Mouse (Mus musculus): ENCODE measurements around the gene Lhfpl2. TPM values are rescaled to one million over a fixed set of nuclear protein-coding genes. Genes with fewer than 3 reads are reported as not detected.

Lhfpl2 gene
- polyA plus RNA-seq, 1 experiment from 2014 or later: 33.0 TPM

DNA sequence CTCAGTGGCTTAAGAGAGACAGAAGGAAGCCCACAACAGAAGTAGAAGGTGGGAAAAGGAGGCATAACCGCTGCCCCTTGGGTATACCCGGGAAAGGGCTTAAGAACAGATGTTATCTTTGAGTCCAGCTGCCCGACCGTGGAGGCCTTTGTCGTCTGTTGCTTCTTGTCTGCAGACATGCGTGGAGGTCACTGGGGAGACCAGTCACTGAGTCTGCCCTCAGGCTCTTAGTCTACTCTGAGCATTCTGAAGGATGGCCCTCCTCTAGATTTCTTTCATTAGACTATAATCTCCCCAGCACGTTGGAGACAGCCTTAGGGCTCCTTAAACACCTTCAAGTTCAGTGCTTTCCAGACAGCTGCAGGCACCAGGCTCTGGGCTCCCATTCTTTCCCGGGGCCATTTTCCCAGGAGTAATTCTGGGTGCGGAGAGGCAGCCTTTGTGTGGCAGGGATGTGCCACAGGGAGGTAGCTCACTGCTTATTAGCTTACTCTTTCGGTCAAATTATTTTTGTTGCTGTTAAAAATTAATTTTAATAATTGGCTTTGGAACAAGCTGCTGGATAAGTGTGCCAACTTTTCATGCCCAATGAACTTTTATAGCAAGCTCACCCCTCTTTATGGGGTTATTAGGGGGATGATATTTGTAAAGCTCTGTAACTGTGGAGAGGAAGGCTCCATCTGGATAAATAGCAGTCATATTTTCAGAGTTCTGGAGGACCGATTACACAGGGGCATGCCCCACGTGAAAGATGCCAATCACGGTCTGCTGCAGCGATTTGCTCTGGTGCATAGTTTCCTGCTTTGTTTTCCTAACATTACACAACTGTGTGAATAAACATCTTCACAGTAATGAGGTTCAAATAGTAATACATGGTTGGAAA is 19.8 kb downstream of the Lhfpl2 start:
- DNase-seq (ENCODE audit: low read depth, low spot score) (peak; percentile 94), ATAC-seq (peak; percentile 95)
- no peak for TF ChIP-seq CTCF (IDR thresholded peaks at IDR 0.05)
- CTCF ChIA-PET: interaction anchor here (0.8 to 2.2 kb wide), 6 partner anchors 9 to 128 kb away, joined by 3 to 6 read pairs (median 3); no protein-coding TSS in a partner anchor
- in situ Hi-C loops (cut with MboI; ENCODE audit: low pct_unique_long_range_greater_than_20kb): no loop called here
- H3K27me3 ChIP-seq: no peaks in the 10 kb centered on the region
- POLR2A ChIA-PET: interaction anchor here (0.6 to 1.5 kb wide), 4 partner anchors 11 to 80 kb away, joined by 3 to 7 read pairs (median 4); no protein-coding TSS in a partner anchor

DNA sequence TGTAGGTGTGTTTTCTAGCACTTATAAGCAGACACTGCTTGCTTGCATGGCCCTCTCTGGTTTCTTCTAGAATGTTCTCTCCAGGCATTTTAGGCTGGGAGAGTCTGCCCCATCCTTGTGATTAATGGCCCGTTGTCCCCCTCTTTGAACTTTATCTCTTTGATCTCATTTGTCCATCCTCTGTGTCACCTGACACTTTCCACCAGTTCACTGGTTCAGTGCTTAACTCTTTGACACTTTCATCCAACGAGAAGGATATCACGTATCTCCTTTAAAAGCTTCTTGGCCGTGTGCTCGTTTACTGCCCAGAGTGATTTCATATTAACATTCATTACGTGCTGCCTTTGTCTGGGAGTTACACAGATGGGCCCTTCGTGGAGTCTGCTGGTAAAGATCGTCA is 25.6 kb downstream of the Lhfpl2 start:
- H3K27me3 ChIP-seq: no peaks in the 10 kb centered on the region
- ChIA-PET CTCF (interaction anchor here (0.8 kb wide), 1 partner anchor 48 kb away, joined by 3 read pairs; no protein-coding TSS in a partner anchor), POLR2A (no interaction called here)
- DNase-seq (ENCODE audit: low read depth, low spot score): no peak
- in situ Hi-C loops (cut with MboI; ENCODE audit: low pct_unique_long_range_greater_than_20kb): no loop called here
- no peak for TF ChIP-seq CTCF (IDR thresholded peaks at IDR 0.05)
- ATAC-seq: no peak

DNA sequence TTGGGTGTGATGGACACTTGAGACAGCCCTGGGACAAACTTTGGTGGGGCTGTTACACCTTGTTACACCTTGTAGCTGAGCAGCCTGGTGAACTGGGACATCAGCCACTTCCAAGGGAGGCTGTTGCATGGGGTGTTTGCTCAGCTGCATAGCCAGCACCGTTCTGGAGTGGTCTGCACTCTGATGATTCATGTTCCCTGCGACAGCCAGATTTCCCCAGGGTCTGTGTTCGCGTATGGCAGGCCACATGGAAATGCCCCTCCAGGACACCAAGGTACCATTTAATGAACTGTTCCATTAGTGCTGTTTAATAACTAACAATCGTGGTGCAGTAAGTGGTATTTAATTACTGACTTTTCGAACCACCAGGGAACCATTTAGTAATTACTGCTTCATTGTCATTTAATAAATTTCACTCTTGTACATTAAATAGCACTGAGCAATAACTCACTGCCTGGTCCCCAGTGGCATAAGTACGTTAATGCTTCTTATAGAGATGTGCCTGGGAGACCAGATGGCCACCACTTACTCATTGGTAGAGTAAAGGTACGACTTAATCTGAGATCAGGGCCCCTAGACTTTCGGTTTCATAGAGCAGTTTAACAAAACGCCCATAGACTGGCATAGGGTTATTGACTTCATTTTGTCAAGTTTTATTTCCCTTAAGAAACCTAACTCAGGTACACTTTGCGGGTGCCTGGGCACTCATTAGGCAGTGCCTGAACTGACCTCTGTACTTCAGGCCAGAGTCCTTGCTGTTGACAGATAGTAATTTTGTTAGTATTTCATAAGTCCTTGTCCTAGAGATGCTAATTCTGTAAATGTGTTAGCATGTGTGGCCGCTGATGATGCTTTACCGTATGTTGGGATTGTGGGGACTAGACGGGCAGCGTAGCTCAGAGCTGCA is 26.9 kb downstream of the Lhfpl2 start:
- no peaks in the 10 kb centered on the region for H3K27me3 ChIP-seq
- ATAC-seq (no peak), DNase-seq (ENCODE audit: low read depth, low spot score) (no peak)
- no peak for TF ChIP-seq CTCF (IDR thresholded peaks at IDR 0.05)
- ChIA-PET CTCF (no interaction called here), POLR2A (no interaction called here)
- in situ Hi-C loops (cut with MboI; ENCODE audit: low pct_unique_long_range_greater_than_20kb): no loop called here

DNA sequence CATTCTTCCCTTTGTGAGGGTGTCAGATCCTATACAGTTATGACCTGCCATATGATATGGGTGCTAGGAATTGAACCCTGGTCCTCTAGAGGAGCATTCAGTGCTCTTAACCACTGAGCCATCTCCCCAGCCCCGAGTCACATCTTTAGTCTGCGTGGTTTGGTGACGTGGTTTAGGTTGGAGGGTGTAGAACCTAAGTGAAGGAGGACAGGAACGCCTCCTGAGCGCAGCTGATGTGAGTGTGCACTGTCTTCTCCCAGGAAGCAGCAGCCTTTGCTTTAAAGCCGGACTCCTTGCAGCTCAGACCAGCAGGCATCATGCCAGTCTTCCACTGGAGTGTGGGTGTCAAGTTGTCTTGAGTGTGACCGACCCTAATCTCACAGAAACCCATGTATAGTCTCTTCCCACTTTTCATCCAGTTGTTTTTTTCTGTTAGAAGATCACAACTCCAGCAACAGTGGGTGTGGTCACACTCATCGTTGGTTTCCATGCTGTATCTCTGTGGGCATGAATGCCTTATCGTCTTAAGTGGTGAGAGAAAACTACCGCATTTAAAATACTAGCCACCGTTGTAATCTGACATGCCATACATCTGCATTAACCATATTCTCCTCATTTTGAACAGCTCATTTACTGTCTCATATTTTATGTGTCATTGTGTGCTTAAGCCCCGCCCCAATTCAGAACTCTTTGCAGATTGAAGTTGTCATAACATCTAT is 28.7 kb downstream of the Lhfpl2 start:
- no peak for ATAC-seq
- TF ChIP-seq CTCF (IDR thresholded peaks at IDR 0.05): no peak
- CTCF ChIA-PET: interaction anchor here (1.0 to 1.9 kb wide), 2 partner anchors 9 to 11 kb away, joined by 3 to 7 read pairs; no protein-coding TSS in a partner anchor
- no peaks in the 10 kb centered on the region for H3K27me3 ChIP-seq
- in situ Hi-C loops (cut with MboI; ENCODE audit: low pct_unique_long_range_greater_than_20kb): no loop called here
- POLR2A ChIA-PET: interaction anchor here (0.7 kb wide), 1 partner anchor 8 kb away, joined by 5 read pairs; no protein-coding TSS in a partner anchor
- no peak for DNase-seq (ENCODE audit: low read depth, low spot score)

DNA sequence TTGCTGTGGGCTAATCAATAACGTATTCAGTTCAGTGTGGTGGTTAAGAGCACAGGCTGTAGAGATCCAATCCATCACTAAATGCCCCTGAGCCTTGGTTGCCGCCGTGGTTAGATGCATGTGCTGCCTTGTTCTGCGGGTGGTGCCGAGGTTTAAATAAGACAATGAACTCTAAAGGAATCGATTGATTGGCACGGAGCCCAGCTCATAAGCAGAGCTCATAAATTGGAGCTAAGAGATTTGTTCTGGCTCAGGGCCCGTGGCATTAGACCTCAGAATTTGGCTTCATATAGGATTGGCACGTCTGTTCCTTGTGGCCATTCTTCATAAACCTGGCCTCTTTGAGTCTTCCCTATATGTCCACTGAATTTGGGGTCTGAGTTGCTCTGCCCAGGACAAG is 29.5 kb downstream of the Lhfpl2 start:
- in situ Hi-C loops (cut with MboI; ENCODE audit: low pct_unique_long_range_greater_than_20kb): no loop called here
- DNase-seq (ENCODE audit: low read depth, low spot score) (no peak), ATAC-seq (no peak)
- no peak for TF ChIP-seq CTCF (IDR thresholded peaks at IDR 0.05)
- no peaks in the 10 kb centered on the region for H3K27me3 ChIP-seq
- ChIA-PET CTCF (interaction anchor here (1.9 kb wide), 1 partner anchor 10 kb away, joined by 7 read pairs; no protein-coding TSS in a partner anchor), POLR2A (no interaction called here)

DNA sequence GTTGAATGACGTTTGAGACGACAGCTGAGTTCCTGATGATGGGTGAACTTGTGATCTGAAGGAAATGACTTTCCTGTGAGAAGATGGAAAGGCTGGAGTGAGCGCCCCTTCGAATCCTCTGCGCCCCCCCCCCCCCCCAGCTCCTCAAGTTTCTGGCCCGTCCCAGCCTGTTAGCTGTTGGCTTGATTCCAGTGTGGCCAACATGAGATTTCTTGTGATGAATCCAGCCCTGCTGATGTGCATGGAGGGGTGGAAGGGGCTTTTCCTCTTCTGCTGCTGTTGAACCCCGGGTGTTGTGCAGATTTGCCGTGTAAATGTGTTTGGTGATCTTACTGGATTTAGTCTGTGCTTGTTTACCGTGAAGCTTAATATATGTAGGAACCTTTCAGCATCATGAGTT is 31.2 kb downstream of the Lhfpl2 start:
- no peak for TF ChIP-seq CTCF (IDR thresholded peaks at IDR 0.05)
- no peak for ATAC-seq
- in situ Hi-C loops (cut with MboI; ENCODE audit: low pct_unique_long_range_greater_than_20kb): no loop called here
- no peak for DNase-seq (ENCODE audit: low read depth, low spot score)
- POLR2A ChIA-PET: no interaction called here
- no peaks in the 10 kb centered on the region for H3K27me3 ChIP-seq
- CTCF ChIA-PET: interaction anchor here (0.8 kb wide), 1 partner anchor 9 kb away, joined by 3 read pairs; no protein-coding TSS in a partner anchor

DNA sequence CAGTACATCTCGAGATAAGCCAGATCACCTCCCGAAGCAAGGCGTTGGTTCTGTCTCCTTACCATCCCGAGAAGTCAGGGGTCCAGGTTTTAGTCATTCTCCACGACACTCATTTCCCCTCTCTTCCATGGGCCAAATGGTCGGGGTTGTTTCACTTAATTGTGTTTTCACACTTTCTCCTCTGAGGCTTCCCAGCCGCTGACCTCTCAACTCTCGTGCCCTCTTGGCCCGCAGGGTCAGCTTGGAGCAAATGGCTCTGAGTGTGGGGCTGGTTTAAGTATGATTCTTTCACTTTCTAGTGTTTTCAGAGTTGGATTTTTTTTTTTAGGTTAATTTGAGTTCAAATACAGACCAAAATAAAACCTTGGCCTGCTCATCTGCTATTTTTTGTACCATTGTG is 31.7 kb downstream of the Lhfpl2 start:
- no peaks in the 10 kb centered on the region for H3K27me3 ChIP-seq
- ChIA-PET POLR2A (no interaction called here), CTCF (no interaction called here)
- in situ Hi-C loops (cut with MboI; ENCODE audit: low pct_unique_long_range_greater_than_20kb): no loop called here
- DNase-seq (ENCODE audit: low read depth, low spot score) (no peak), ATAC-seq (no peak)
- TF ChIP-seq CTCF (IDR thresholded peaks at IDR 0.05): no peak

DNA sequence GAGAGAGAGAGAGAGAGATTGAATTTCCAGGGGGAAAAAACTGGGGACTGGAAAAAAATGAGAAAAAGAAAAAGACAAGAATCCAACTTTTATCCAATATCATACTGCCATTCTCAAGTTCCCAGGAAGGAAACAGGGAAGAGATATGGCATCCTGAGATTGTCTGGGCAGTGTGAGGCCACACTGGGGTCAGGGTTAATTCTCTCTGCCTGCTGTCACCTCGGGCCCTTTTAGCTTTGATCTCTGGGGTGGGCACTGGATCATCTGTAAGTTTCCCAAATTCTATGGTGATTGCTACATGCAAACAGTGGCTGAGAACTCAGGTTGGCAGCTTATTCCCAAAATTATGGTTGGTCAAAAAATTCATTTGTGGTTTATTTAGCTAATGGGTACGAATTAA is 33.8 kb downstream of the Lhfpl2 start:
- CTCF ChIA-PET: interaction anchor here (1.0 to 2.0 kb wide), 2 partner anchors 17 to 28 kb away, joined by 3 to 6 read pairs; no protein-coding TSS in a partner anchor
- no peak for TF ChIP-seq CTCF (IDR thresholded peaks at IDR 0.05)

DNA sequence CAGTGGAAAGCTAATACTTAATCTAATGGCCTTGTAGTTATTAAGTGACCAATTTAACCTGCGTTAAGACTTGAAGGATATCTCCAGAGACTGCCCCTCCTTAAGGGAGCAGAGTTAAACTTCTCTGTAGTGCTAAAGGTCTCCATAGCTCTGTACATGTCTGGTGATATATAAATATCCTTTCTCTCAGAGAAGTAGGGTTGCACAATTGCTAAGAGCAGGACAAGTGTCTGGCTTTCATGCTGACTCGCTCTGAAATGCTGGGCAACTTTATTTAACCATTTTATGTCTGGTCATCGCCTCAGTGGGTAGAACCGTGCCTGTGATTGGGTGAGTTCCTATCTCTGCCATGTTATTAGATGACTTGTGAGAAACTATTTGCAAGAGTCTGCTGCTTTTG is 36.6 kb downstream of the Lhfpl2 start:
- no peak for TF ChIP-seq CTCF (IDR thresholded peaks at IDR 0.05)
- POLR2A ChIA-PET: interaction anchor here (0.6 kb wide), 1 partner anchor 8 kb away, joined by 5 read pairs; no protein-coding TSS in a partner anchor
- CTCF ChIA-PET: interaction anchor here (1.5 kb wide), 1 partner anchor 18 kb away, joined by 3 read pairs; no protein-coding TSS in a partner anchor
- ATAC-seq (peak; percentile 32), DNase-seq (ENCODE audit: low read depth, low spot score) (no peak)
- in situ Hi-C loops (cut with MboI; ENCODE audit: low pct_unique_long_range_greater_than_20kb): no loop called here
- H3K27me3 ChIP-seq: no peaks in the 10 kb centered on the region

More for the DNA sequence above, 33.8 kb downstream of the Lhfpl2 start:
- no peaks in the 10 kb centered on the region for H3K27me3 ChIP-seq
- POLR2A ChIA-PET: interaction anchor here (0.8 kb wide), 1 partner anchor 29 kb away, joined by 3 read pairs; no protein-coding TSS in a partner anchor
- in situ Hi-C loops (cut with MboI; ENCODE audit: low pct_unique_long_range_greater_than_20kb): no loop called here
- DNase-seq (ENCODE audit: low read depth, low spot score) (no peak), ATAC-seq (no peak)
